Mouse (Mus musculus): ENCODE results near the gene Plekhm1.

DNA sequence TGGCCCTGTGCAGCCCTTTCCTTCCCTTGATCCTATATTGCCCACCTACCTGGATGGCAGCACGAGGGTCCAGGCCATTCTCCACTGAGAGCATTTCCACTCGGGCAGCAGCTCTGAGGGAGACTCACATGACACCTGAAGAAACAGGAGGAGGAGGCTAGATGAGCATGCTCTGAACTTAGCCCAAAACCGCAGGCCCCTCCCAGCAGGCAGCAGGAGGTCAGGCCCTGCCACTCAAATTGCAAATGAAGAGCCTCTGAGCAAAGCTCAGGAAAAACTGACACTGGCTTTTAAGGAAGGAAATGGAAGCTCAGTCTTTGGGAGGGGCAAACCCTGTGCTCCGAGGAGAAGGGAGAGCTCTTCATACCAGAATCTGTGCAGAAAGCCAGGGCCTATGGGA lies 8.7 kb downstream of the Plekhm1 start:
- TF ChIP-seq CTCF (IDR thresholded peaks at IDR 0.05; ENCODE audit: control insufficient read depth, insufficient read depth, low read length) (no peak), POLR2A (IDR thresholded peaks at IDR 0.05; ENCODE audit: borderline replicate concordance, control insufficient read depth, low read depth, low read length) (no peak)

All from bone marrow, adult 2 months (tissue).